Mouse (Mus musculus): ENCODE measurements around the gene Il4i1.

The Il4i1 gene

GRCm38 (mm10) chr7:44849416-44850111 lies 33.4 kb downstream of the Il4i1 start:
- peak; percentile 91 for DNase-seq

GRCm38 (mm10) chr7:44850146-44850545 lies 34.0 kb downstream of the Il4i1 start:
- DNase-seq = peak; percentile 87

GRCm38 (mm10) chr7:44850789-44851624 lies 34.8 kb downstream of the Il4i1 start:
- DNase-seq = no peak

- DNase-seq = no peak
These were observed 35.5 kb downstream of the Il4i1 start for GRCm38 (mm10) chr7:44851625-44852234.

- no peak for DNase-seq
These were observed 36.3 kb downstream of the Il4i1 start for GRCm38 (mm10) chr7:44852259-44853027.

GRCm38 (mm10) chr7:44853065-44853464 lies 36.9 kb downstream of the Il4i1 start:
- no peak for DNase-seq

- no peak for DNase-seq
These were observed 37.6 kb downstream of the Il4i1 start for GRCm38 (mm10) chr7:44853596-44854355.

- DNase-seq = peak; percentile 93
These were observed 38.3 kb downstream of the Il4i1 start for GRCm38 (mm10) chr7:44854356-44855031.

- no peak for DNase-seq
These were observed 38.8 kb downstream of the Il4i1 start for GRCm38 (mm10) chr7:44855036-44855435.

GRCm38 (mm10) chr7:44856265-44856916 lies 40.2 kb downstream of the Il4i1 start:
- no peak for DNase-seq

GRCm38 (mm10) chr7:44857042-44857552 lies 40.9 kb downstream of the Il4i1 start, which contains the start of gene Pnkp:
Gene Pnkp (plus strand): TSS chr7:44857139.
- DNase-seq = peak; percentile 89

GRCm38 (mm10) chr7:44857905-44858304 lies 41.7 kb downstream of the Il4i1 start:
- DNase-seq = peak; percentile 84

GRCm38 (mm10) chr7:44859896-44860295 lies 43.7 kb downstream of the Il4i1 start:
- no peak for DNase-seq

- peak; percentile 75 for DNase-seq
These were observed 44.6 kb downstream of the Il4i1 start for GRCm38 (mm10) chr7:44860576-44861428.

- DNase-seq = no peak
These were observed 45.2 kb downstream of the Il4i1 start for GRCm38 (mm10) chr7:44861429-44861816.

GRCm38 (mm10) chr7:44862434-44862833 lies 46.2 kb downstream of the Il4i1 start:
- DNase-seq = no peak

GRCm38 (mm10) chr7:44863210-44863609 lies 47.0 kb downstream of the Il4i1 start:
- DNase-seq = no peak

GRCm38 (mm10) chr7:44863982-44864494 lies 47.9 kb downstream of the Il4i1 start:
- no peak for DNase-seq

Measured in liver (tissue).